Mouse (Mus musculus) liver, adult 2 months (tissue): ENCODE measurements around the gene 2410004P03Rik. TPM values are rescaled to one million over a fixed set of nuclear protein-coding genes. Genes with fewer than 3 reads are reported as not detected.
"Not testable (repeated sequence)": the region's sequence is repeated elsewhere in the genome, so short reads cannot be mapped to it uniquely, and the experiment has no call there.

Experiments
- DNase-seq: peaks from one replicate; pipeline ENCODE4 v3.0.0-alpha.2; 2011; ENCODE audit warnings: low read depth, low spot score; ENCODE audit errors: extremely low read depth
- H3K27ac ChIP-seq: fragments of 200-500 bp; replicated peaks from 2 replicates; pipeline ENCODE4 v1.5.1; 2012; ENCODE audit warnings: low read depth, mild to moderate bottlenecking, control low read depth, inconsistent platforms, low read length; ENCODE audit not compliant: insufficient read depth
- H3K27me3 ChIP-seq: fragments of 200-500 bp; 2 replicates; pipeline ENCODE4 v1.6.1; 2012; ENCODE audit warnings: mild to moderate bottlenecking, moderate library complexity, low read length, inconsistent platforms; ENCODE audit not compliant: control insufficient read depth, insufficient read depth
- H3K36me3 ChIP-seq: fragments of 200-500 bp; 2 replicates; pipeline ENCODE4 v1.6.1; 2012; ENCODE audit warnings: low read length, inconsistent platforms; ENCODE audit not compliant: control insufficient read depth, insufficient read depth
- H3K4me1 ChIP-seq: fragments of 200-500 bp; 2 replicates; pipeline ENCODE4 v1.6.1; 2011; ENCODE audit warnings: low read length; ENCODE audit not compliant: control insufficient read depth, insufficient read depth
- H3K4me3 ChIP-seq: fragments of 200-500 bp; 2 replicates; pipeline ENCODE4 v1.5.1; 2011; ENCODE audit warnings: low read depth, mild to moderate bottlenecking, control low read depth, low read length, moderate library complexity; ENCODE audit not compliant: insufficient read depth
- H3K79me2 ChIP-seq: fragments of 200-500 bp; 2 replicates; pipeline ENCODE4 v1.6.1; 2012; ENCODE audit warnings: inconsistent platforms, mild to moderate bottlenecking, low read length, moderate library complexity; ENCODE audit not compliant: control insufficient read depth, insufficient read depth
- H3K9ac ChIP-seq: fragments of 200-500 bp; 2 replicates; pipeline ENCODE4 v1.6.1; 2012; ENCODE audit warnings: low read depth, mild to moderate bottlenecking, control low read depth, inconsistent platforms, low read length
- CTCF ChIP-seq: fragments of 200-500 bp; IDR thresholded peaks from 2 replicates; pipeline ENCODE4 v1.5.1; 2011; ENCODE audit warnings: low read depth, low read length, control low read depth
- POLR2A ChIP-seq: fragments of 200-500 bp; IDR thresholded peaks from 2 replicates; pipeline ENCODE4 v1.6.1; 2011; ENCODE audit warnings: low read length, control low read depth; ENCODE audit not compliant: insufficient read depth; ENCODE audit errors: extremely low read depth
- WGBS: fragments of 180-500 bp; shearing (Covaris S2); methylation state at CpG from one replicate; pipeline ENCODE4 v1.1.7; 2018; 5-methylcytosine and 5-hydroxymethylcytosine counted together
- polyA plus RNA-seq: library from polyadenylated mRNA; depleted of rRNA; stranded (reverse); fragments of >200 nt; gene quantifications from 2 replicates; pipeline ENCODE4 v1.2.3, GENCODE M21; 2012
- total RNA-seq: library from RNA; depleted of rRNA; stranded (reverse); fragments of >200 nt; gene quantifications from 2 replicates; pipeline ENCODE4 v1.2.3, GENCODE M21; 2014

Gene 2410004P03Rik
- total and polyA plus RNA-seq, 2 experiments, result not detected

- WGBS, result 74% methylated on average over 9 of the region's 9 CpGs
- Histone ChIP-seq H3K36me3 (no peaks in the 10 kb centered on the region), H3K9ac (no peak overlapping the region), H3K79me2 (no peaks in the 10 kb centered on the region), H3K4me1 (no peaks in the 10 kb centered on the region), H3K27ac (no peak overlapping the region), H3K27me3 (no peaks in the 10 kb centered on the region), H3K4me3 (no peak overlapping the region)
- DNase-seq, result no peak
- TF ChIP-seq CTCF, result no peak
- TF ChIP-seq POLR2A, result no peak
These were observed 21.9 kb upstream of the 2410004P03Rik start for GRCm38 (mm10) chr12:17033464-17033841.

- no peaks in the 10 kb centered on the region for H3K4me1 ChIP-seq
- no peak overlapping the region for H3K9ac ChIP-seq
These were observed 21.4 kb upstream of the 2410004P03Rik start for GRCm38 (mm10) chr12:17032694-17033463.

GRCm38 (mm10) chr12:17024554-17025110, 13.1 kb upstream of the 2410004P03Rik start:
- 89% methylated on average over 6 of the region's 6 CpGs for WGBS
- Histone ChIP-seq H3K27ac (no peak overlapping the region), H3K4me3 (no peak overlapping the region), H3K79me2 (no peaks in the 10 kb centered on the region), H3K27me3 (no peaks in the 10 kb centered on the region), H3K36me3 (no peaks in the 10 kb centered on the region), H3K9ac (no peak overlapping the region), H3K4me1 (no peaks in the 10 kb centered on the region)
- TF ChIP-seq POLR2A (no peak), CTCF (no peak)
- DNase-seq, result no peak

More at GRCm38 (mm10) chr12:17032694-17033463, 21.4 kb upstream of the 2410004P03Rik start:
- Histone ChIP-seq H3K4me3 (no peak overlapping the region), H3K79me2 (no peaks in the 10 kb centered on the region), H3K36me3 (no peaks in the 10 kb centered on the region), H3K27ac (no peak overlapping the region), H3K27me3 (no peaks in the 10 kb centered on the region)
- TF ChIP-seq POLR2A, result no peak
- TF ChIP-seq CTCF, result peak; percentile 38; the same call in 1 of the 2 replicates
- peak; percentile 38 for DNase-seq
- 32% methylated on average over 13 of the region's 13 CpGs for WGBS

DNA sequence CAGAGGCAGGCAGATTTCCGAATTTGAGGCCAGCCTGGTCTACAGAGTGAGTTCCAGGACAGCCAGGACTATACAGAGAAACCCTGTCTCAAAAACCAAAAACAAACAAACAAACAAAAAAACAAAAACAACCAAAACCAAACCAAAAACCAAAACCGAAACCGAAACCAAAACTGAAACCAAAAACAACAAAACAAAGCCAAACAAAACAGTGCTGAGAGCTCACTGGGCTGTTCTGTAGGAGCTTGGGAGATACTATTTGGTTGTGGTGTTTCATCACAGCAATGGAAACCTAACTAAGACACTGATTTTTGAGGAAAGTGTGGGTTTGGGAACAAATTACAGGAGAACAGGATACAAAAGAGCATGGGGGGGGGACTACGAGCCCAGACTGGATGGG, 10.6 kb upstream of the 2410004P03Rik start:
- H3K36me3 ChIP-seq, result no peaks in the 10 kb centered on the region
- WGBS, result 86% methylated on average over 4 of the region's 4 CpGs
- H3K27me3 ChIP-seq, result no peaks in the 10 kb centered on the region
- H3K9ac ChIP-seq, result no peak overlapping the region
- H3K79me2 ChIP-seq, result no peaks in the 10 kb centered on the region
- DNase-seq, result no peak
- no peaks in the 10 kb centered on the region for H3K4me1 ChIP-seq
- no peak overlapping the region for H3K27ac ChIP-seq
- TF ChIP-seq POLR2A, result no peak
- TF ChIP-seq CTCF, result no peak
- no peak overlapping the region for H3K4me3 ChIP-seq

- not testable (repeated sequence) for H3K4me3 ChIP-seq, DNase-seq, H3K27ac ChIP-seq, H3K4me1 ChIP-seq, H3K79me2 ChIP-seq, H3K9ac ChIP-seq, H3K36me3 ChIP-seq, H3K27me3 ChIP-seq
- WGBS, result 83% methylated on average over 4 of the region's 4 CpGs
These were observed 9.6 kb upstream of the 2410004P03Rik start for GRCm38 (mm10) chr12:17021125-17021524.

DNA sequence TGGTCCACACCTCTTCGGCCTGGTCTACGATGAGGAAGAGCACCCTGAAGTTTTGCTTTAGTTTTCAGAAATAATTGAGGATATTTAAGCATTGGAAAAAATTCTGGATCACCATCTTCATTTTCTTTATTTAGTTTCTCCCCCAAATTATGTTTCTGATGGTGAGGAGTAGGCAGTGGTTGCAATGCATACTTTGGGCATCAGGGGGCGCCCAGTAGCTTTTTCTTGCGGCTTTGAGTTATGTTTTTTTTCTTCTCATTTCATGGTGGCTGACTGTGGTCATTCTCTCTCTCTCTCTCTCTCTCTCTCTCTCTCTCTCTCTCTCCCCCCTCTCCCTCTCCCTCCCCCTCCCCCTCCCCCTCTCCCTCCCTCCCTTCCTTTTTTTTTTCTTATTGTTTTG, 6.9 kb upstream of the 2410004P03Rik start:
- WGBS, result 27% methylated on average over 4 of the region's 4 CpGs
- TF ChIP-seq POLR2A (no peak), CTCF (peak; percentile 49; the same call in 1 of the 2 replicates)
- Histone ChIP-seq H3K9ac (no peak overlapping the region), H3K27me3 (no peaks in the 10 kb centered on the region), H3K4me3 (no peak overlapping the region), H3K36me3 (no peaks in the 10 kb centered on the region), H3K79me2 (no peaks in the 10 kb centered on the region), H3K27ac (no peak overlapping the region), H3K4me1 (no peaks in the 10 kb centered on the region)
- no peak for DNase-seq
